Mouse (Mus musculus): ENCODE measurements around the gene Dynlrb1. TPM values are rescaled to one million over a fixed set of nuclear protein-coding genes. Genes with fewer than 3 reads are reported as not detected.

Dynlrb1 gene
- polyA plus RNA-seq (2017; shearing (Covaris generic)), result 304 TPM

DNA sequence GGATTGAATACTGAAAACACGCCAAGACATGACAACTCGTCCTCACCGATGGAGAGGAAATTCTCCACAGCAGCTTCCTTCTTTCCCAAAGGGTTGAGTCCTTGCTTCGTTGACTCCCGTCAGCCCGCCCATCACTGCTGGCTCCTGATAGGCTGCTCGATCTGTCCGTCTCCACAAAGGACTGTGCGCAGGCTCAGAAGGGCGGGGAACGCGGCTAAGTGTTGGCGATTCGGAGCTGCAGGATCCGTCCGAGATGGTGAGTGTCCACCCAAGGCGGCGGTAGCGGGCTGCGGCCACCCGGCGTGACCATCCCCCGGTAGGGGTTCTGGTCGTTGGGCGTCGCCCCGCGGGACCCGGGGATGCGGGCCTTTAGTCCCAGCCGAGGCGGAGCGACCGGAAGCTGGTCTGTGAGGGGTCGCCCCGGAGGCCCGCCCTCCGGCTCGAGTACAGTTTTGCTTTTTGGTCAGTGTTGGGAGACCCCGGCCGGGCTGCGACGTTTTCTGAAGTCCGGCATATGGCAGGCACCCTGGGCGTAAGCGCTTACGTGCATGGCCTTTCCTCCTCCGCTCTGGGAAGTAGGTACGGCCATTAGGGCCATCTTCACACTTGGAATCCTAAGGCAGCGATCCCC lies at the start of gene Dynlrb1:
Gene Dynlrb1 (plus strand): TSS at position 172 of the 631 bp plus-strand sequence.

DNA sequence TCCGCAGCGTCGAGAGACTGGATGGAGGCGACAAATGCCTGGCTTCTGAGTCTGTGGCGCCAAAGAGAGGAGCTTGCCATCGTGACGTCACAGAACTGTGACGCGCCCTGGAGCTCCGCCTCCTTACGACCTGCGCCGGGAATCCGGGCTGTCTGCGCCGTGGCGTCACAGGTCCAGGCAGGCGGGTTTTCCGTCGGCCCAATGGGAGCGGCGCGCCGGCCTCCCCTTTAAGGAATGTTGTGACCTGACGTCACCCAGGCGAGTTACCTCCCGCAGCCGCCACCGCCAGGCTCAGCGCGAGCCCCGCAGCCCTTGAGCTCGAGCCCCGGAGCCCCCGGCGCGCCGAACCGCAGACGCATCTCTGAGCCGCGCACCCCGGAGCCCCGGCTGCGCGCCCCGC lies 39.9 kb downstream of the Dynlrb1 start, which contains the start of gene Map1lc3a:
Gene Map1lc3a (plus strand): TSS at position 103 of the 400 bp plus-strand sequence.

Other genes starting within 250 kb of the Dynlrb1 start
- gene Gm14226, start 218.3 kb upstream of the Dynlrb1 start, polyA plus RNA-seq (2017; shearing (Covaris generic)), result not detected
- gene Ahcy, start 162.0 kb upstream of the Dynlrb1 start, polyA plus RNA-seq (2017; shearing (Covaris generic)), result 35.6 TPM
- gene Itch, start 103.0 kb upstream of the Dynlrb1 start, polyA plus RNA-seq (2017; shearing (Covaris generic)), result 112 TPM
- gene Map1lc3a, start 39.8 kb downstream of the Dynlrb1 start, polyA plus RNA-seq (2017; shearing (Covaris generic)), result 1.8 TPM
- gene Pigu, start 120.9 kb downstream of the Dynlrb1 start, polyA plus RNA-seq (2017; shearing (Covaris generic)), result 53.0 TPM
- gene Trp53inp2, start 144.5 kb downstream of the Dynlrb1 start, polyA plus RNA-seq (2017; shearing (Covaris generic)), result 1.8 TPM
- gene Ncoa6, start 237.4 kb downstream of the Dynlrb1 start, polyA plus RNA-seq (2017; shearing (Covaris generic)), result 7.0 TPM